Mouse (Mus musculus) right cerebral cortex, postnatal 4 days (tissue): ENCODE measurements around the gene T2.
"Not testable (repeated sequence)": the region's sequence is repeated elsewhere in the genome, so short reads cannot be mapped to it uniquely, and the experiment has no call there.

Experiments
- DNase-seq: peaks from one replicate; pipeline ENCODE4 v3.0.0-alpha.2; 2022

Gene T2

DNA sequence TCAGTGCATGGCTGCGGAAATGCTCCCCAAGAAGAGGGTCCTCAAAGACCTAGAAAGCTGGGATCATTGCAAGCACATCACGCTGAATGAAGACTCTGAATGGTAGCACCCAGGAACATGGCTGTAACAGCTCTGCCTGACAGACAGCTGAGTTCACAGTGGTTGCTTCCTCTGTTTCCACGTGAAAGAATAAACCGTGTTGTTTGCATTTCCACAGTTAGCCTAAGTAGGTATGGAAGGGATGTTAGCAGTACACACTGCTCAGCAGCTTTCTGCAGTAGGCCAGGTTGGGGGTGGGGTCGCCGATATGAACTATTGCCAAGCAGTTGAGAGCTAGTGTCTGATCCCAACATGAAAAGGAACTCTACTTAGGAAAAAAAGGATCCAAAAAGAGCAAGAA lies at the start of gene T2:
Gene T2 (plus strand): TSS at position 301 of the 400 bp plus-strand sequence.
- no peak for DNase-seq

DNA sequence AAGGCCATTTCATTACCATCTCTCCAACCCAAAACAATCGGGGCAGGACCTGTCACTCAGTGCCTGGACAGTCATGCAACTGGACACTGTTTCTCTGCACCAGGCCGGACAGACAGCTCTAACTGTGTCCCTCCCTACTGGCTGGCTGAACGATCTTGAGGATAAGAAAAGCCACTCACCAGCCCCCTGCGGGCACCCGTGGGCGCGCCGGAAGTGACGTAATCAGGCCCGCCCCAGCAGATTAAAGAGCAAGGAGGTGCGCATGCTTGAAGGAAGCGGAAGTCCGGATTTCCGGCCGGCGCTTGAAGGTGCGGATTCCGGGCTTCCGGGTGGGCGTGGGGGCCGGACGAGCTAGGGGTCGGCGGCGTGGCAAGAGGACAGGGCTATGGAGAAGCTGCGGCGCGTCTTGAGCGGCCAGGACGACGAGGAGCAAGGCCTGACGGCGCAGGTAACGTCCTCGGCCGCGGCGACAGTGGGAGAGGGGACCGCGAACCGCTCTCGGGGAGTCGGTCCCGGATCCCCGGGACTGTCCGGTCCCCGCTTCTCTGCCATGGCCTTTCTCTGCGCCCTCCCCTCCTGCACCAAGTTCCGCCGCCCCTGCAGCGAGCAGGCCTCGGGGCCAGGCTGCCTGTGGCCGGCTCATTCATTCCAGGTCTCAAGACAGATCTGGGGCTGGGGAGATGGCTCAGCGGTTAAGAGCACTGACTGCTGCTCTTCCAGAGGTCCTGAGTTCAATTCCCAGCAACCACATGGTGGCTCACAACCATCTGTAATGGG lies 44.8 kb upstream of the T2 start, which contains the start of gene Sft2d1:
Gene Sft2d1 (plus strand): TSS at position 265 of the 777 bp plus-strand sequence.
- DNase-seq, result peak; percentile 96

GRCm38 (mm10) chr17:8311751-8312150 lies 44.0 kb upstream of the T2 start:
- DNase-seq, result no peak

- DNase-seq, result no peak
These were observed 41.8 kb upstream of the T2 start for GRCm38 (mm10) chr17:8313976-8314375.

- no peak for DNase-seq
These were observed 39.5 kb upstream of the T2 start for GRCm38 (mm10) chr17:8316251-8316650.

DNA sequence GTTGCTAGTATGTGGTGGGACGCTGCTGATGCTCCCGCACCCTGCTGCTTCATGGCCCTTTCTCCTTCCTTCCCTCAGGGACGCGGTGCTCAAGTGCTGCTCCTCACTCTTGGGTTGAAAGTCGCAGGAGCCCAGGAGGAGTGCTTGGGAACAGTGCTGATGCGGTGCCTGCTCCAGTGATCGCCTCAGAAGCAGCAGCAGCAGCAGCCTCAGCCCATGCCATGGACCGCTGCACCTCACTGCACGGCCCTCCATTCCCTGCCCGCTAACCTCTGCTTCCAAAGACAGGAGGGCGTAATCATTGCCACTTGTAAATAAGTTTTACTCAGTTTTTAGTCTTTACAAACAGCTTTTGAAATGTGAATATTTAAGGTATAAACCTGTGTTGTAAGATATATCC lies 28.9 kb upstream of the T2 start:
- DNase-seq, result not testable (repeated sequence)

DNA sequence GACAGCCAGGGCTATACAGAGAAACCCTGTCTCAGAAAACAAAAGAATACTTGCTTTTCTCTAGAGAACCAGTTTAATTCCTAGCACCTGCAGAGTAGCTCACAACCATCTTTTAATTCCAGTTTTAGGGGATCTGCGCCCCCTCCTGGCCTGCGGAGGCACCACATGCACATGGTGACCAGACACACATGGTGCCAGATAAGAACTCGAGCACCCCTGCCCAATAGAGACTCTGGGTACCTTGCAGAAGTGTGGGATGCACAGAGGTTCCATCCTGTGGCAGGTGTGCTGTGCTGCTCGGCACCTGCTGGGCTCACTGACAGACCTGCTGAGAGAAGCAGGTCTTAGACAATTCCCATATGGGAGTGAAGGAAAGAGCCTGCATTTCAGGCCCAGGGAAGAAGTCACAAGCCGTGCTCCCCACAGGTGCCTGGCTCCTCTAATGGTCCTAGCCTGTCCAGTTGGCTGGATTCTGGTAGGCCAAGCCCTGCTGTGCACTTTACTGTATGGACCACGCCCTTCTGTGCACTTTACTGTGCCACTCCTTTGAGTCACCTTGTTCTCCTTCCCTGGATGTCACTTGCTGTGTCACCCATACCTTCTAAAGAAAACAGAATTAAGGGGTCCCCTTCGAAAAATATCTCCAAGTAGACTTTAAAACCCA lies 27.1 kb upstream of the T2 start:
- no peak for DNase-seq

DNA sequence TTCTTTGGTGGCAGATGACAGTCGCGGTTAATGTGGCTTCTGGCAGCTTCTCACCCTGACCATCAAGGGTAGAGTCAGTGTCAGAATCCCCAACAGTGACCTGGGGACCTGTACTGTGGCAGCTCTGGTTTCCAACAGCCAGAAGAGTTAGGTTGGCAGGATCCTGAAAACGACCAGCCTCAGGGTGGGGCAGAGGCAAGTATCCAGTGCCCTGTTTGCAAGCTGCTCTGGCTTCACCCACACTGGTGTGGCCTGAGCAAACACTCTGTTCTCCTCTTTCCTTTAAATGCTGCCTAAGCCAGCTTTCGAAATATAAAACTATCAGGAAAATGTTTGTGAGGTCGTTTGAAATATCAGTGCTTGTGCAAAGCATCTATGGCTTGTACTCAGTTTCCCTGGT lies 25.2 kb upstream of the T2 start:
- DNase-seq, result no peak

- DNase-seq, result not testable (repeated sequence)
These were observed 18.6 kb upstream of the T2 start, which contains the start of gene Prr18 for GRCm38 (mm10) chr17:8337159-8337558. Gene Prr18, plus strand, starts transcription at chr17:8337459.

DNA sequence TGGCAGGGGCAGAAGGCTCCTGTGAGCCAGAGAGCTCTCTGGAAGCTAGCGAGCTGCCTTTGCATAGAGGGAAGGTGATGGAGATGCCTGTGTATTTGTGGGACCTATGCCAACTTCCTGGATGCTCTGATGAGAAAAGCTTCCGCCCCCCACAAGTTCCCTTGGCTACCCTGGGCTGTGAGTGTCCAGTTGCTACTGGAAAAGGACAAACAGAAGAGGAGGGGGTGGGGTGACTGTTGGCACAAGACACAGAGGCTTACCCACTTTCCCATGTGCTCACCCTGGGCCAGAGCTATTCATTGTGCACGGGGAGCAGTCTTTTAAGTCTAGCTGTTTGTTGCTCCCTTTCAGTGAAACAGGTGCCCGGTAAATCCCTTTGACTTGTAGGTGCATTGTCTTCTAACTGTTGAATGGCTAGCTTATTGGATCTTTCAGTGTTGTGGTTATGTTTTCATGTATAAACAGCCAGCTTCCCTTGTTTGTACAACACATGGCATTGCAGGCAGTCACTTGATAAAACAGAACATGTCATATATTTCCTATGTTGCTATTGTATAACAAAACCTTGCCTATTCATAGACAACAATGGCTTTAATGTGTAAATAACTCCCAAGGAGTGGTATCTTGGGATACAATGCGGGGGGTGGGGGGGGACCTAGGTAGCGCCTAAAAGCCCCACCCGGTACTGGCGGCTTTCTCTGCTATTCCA lies 16.0 kb upstream of the T2 start:
- peak; percentile 35 for DNase-seq

- DNase-seq, result peak; percentile 71
These were observed 15.1 kb upstream of the T2 start for GRCm38 (mm10) chr17:8340407-8341359.

DNA sequence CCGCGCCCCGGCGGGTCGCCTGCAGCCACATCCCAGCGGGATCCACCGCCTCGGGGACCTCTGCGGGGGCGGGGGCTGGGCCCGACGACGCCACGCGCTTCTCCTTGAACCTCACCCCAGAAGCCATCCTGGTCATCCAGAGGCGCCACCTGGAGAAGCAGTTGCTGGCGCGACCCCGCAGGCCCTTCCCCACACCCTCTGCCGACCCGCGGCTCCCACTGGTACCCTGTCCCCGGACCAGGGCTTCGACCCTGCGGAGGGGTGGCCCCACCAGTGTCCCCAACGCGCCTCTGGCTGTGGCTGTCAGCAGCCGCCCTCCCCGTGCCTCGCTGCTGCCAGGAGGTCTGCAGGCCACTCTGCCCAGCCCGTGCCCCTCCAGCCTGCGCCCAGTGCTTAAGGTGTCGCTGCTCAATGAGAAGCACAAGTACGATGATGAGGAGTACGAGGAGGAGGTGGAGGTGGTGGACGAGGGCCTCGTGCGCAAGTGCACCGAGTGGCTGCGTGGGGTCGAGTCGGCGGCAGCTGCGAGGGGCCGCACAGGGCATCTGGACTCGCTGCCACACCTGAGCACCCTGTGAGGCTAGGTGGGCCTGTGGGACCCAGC lies 14.3 kb upstream of the T2 start:
- DNase-seq, result peak; percentile 29

DNA sequence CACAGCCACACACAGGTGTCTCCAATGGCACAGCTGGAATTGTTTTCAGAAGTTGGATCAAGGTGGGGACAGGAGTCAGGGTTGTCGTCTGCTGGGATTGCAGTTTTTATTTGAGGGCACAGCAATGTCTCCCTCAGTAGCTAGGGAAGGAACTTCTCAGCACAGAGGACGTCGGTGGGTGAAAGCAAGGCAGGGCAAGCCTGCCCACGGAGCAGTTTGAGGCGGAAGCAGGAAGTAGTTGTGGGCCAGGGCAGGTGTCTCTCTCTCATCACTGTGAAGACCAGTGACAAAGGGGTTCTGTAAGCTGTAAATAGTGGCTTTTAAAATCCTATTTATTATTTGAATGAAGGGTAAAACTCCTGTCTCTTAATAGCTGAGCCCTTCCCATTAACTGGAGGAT lies 13.1 kb upstream of the T2 start:
- DNase-seq, result no peak

GRCm38 (mm10) chr17:8343416-8343815 lies 12.4 kb upstream of the T2 start:
- DNase-seq, result peak; percentile 25

- DNase-seq, result no peak
These were observed 8.0 kb upstream of the T2 start for GRCm38 (mm10) chr17:8347765-8348285.

- no peak for DNase-seq
These were observed 6.9 kb upstream of the T2 start for GRCm38 (mm10) chr17:8348941-8349340.

DNA sequence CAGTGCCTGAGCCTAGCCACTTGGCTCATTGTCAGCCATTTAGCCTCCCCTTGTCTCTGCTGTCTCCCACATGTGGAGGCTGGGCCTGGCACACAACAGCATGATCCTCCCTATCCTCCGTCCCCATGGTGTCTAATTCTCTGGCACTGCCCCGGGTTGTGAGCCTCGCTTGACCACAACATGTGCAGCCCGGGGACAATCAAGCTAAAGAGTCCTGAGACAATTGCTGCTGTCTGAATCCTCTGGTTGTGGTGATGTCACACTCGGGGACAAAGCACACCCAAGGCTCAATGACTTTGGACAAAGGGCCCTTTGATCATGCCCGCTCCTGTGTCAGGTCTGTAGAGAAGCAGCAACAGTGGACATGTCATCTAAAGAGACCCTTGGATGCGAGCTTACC lies 4.7 kb upstream of the T2 start:
- DNase-seq, result no peak

DNA sequence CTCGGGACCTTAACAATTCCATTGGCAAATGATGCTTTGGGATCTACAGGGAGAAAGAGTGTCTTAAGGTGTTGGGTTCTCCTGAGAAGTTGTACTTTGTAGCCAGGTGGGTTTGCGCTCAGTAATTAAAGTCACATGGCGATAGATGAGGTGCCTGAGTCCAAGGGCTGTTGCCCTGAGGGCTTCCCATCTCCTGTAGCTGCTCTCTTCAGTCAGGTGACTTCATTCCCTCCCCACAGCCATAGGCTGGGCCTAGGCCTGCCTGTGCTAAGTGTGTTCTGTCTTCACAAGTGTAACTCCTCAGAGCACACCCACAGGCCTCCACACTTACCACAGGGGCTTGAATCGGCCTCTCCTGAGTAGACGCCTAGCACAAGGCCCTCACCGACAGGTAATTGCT lies 1.7 kb downstream of the T2 start:
- DNase-seq, result no peak

DNA sequence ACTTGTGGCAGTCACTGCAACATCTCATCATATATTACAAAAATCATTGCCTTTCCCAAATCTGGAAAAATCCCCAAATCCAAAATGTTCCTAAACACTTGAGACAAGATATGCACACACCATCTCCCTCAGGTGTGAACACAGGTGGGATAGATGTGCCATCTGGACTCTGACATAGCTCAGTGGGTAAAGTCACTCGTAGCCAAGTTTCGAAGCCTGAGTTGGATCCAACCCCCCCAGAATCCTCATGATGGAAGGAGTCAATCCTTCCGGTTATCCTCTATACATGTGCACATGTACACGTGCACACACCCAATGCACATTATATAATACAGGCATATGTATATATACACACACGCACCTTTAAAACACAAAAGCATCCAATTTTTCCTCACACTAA lies 5.1 kb downstream of the T2 start:
- no peak for DNase-seq

- DNase-seq, result no peak
These were observed 5.7 kb downstream of the T2 start for GRCm38 (mm10) chr17:8361281-8362103.
